Mouse (Mus musculus) forebrain, embryonic 10.5 days (tissue): ENCODE data around the gene Olfr1423. TPM values are rescaled to one million over a fixed set of nuclear protein-coding genes. Genes with fewer than 3 reads are reported as not detected.
A peak's percentile ranks its signal among the peaks of the same experiment; 100 is the strongest.
"Not testable (repeated sequence)": the region's sequence is repeated elsewhere in the genome, so short reads cannot be mapped to it uniquely, and the experiment has no call there.

ENCODE experiments used
- DNase-seq: peaks from one replicate; pipeline ENCODE4 v3.0.0-alpha.2; 2017; ENCODE audit warnings: low spot score; ENCODE audit errors: extremely low spot score
- H3K27ac ChIP-seq: fragments of 300-500 bp; sonication (generic); 2 replicates; pipeline ENCODE4 v1.5.1; 2016; ENCODE audit warnings: mild to moderate bottlenecking
- H3K27me3 ChIP-seq: fragments of 300-500 bp; sonication (generic); 2 replicates; pipeline ENCODE4 v1.6.1; 2016; ENCODE audit warnings: mild to moderate bottlenecking; ENCODE audit not compliant: poor library complexity, severe bottlenecking
- H3K36me3 ChIP-seq: fragments of 300-500 bp; sonication (generic); replicated peaks from 2 replicates; pipeline ENCODE4 v1.6.1; 2016; ENCODE audit warnings: mild to moderate bottlenecking, moderate library complexity
- H3K4me1 ChIP-seq: fragments of 300-500 bp; sonication (generic); 2 replicates; pipeline ENCODE4 v1.6.1; 2016
- H3K4me3 ChIP-seq: fragments of 300-500 bp; sonication (generic); 2 replicates; pipeline ENCODE4 v1.5.1; 2016; ENCODE audit warnings: mild to moderate bottlenecking, moderate library complexity
- H3K9me3 ChIP-seq: fragments of 300-500 bp; sonication (generic); 2 replicates; pipeline ENCODE4 v1.6.1; 2016; ENCODE audit warnings: mild to moderate bottlenecking, moderate library complexity
- WGBS: fragments of 180-500 bp; shearing (Covaris S2); methylation state at CpG from one replicate; pipeline ENCODE4 v1.1.7; 2016; 5-methylcytosine and 5-hydroxymethylcytosine counted together
- polyA plus RNA-seq: library from polyadenylated mRNA; unstranded; fragments of >200 nt; fragmentation: Nextera tagmentation; extraction: Ambion mirVana; gene quantifications from 2 replicates; pipeline ENCODE4 v1.2.1, GENCODE M21; 2016

The Olfr1423 gene
- polyA plus RNA-seq, 1 experiment from 2014 or later: 0.04 TPM

- Histone ChIP-seq H3K4me1 (peaks cover 41% of the 10 kb centered on the region), H3K36me3 (no peaks in the 10 kb centered on the region), H3K27ac (no peak overlapping the region), H3K27me3 (no peaks in the 10 kb centered on the region), H3K4me3 (no peak overlapping the region), H3K9me3 (no peaks in the 10 kb centered on the region)
- WGBS: 95% methylated on average over 2 of the region's 2 CpGs
- DNase-seq: no peak
Observed at GRCm38 (mm10) chr19:12003568-12003967, 37.5 kb downstream of the Olfr1423 start.

- Histone ChIP-seq H3K4me1 (peaks cover 37% of the 10 kb centered on the region), H3K9me3 (no peaks in the 10 kb centered on the region), H3K27ac (peak overlapping the region; percentile 44), H3K4me3 (peak overlapping the region; percentile 40), H3K36me3 (no peaks in the 10 kb centered on the region), H3K27me3 (no peaks in the 10 kb centered on the region)
- DNase-seq: no peak
- 45% methylated on average over 14 of the region's 14 CpGs for WGBS
Observed at GRCm38 (mm10) chr19:12002791-12003190, 38.3 kb downstream of the Olfr1423 start.

- peak overlapping the region; percentile 44; the same call in 1 of the 2 replicates for H3K27ac ChIP-seq
- 4% methylated on average over 11 of the region's 11 CpGs for WGBS
- no peaks in the 10 kb centered on the region for H3K27me3 ChIP-seq
- H3K36me3 ChIP-seq: no peaks in the 10 kb centered on the region
- no peaks in the 10 kb centered on the region for H3K9me3 ChIP-seq
- peaks cover 30% of the 10 kb centered on the region for H3K4me1 ChIP-seq
- DNase-seq: peak; percentile 82
- H3K4me3 ChIP-seq: peak overlapping the region; percentile 40
Observed at GRCm38 (mm10) chr19:12002125-12002524, 39.0 kb downstream of the Olfr1423 start.

GRCm38 (mm10) chr19:12001686-12002085, 39.4 kb downstream of the Olfr1423 start:
- H3K27me3 ChIP-seq: no peaks in the 10 kb centered on the region
- 18% methylated on average over 3 of the region's 3 CpGs for WGBS
- H3K27ac ChIP-seq: no peak overlapping the region
- H3K4me3 ChIP-seq: peak overlapping the region; percentile 40
- no peak for DNase-seq
- peaks cover 26% of the 10 kb centered on the region for H3K4me1 ChIP-seq
- H3K36me3 ChIP-seq: no peaks in the 10 kb centered on the region
- H3K9me3 ChIP-seq: no peaks in the 10 kb centered on the region

- no peak overlapping the region for H3K27ac ChIP-seq
- H3K9me3 ChIP-seq: no peaks in the 10 kb centered on the region
- WGBS: 72% methylated on average over 2 of the region's 2 CpGs
- H3K27me3 ChIP-seq: no peaks in the 10 kb centered on the region
- H3K4me1 ChIP-seq: no peaks in the 10 kb centered on the region
- H3K36me3 ChIP-seq: peaks cover 47% of the 10 kb centered on the region
- no peak for DNase-seq
- H3K4me3 ChIP-seq: no peak overlapping the region
Observed at GRCm38 (mm10) chr19:11995722-11996448, 45.2 kb downstream of the Olfr1423 start.

- WGBS: 93% methylated on average over 6 of the region's 6 CpGs
- no peak overlapping the region for H3K27ac ChIP-seq
- H3K9me3 ChIP-seq: no peaks in the 10 kb centered on the region
- peaks cover 57% of the 10 kb centered on the region for H3K36me3 ChIP-seq
- DNase-seq: no peak
- H3K4me1 ChIP-seq: no peaks in the 10 kb centered on the region
- no peaks in the 10 kb centered on the region for H3K27me3 ChIP-seq
- H3K4me3 ChIP-seq: no peak overlapping the region
Observed at GRCm38 (mm10) chr19:11994703-11995431, 46.2 kb downstream of the Olfr1423 start.

DNA sequence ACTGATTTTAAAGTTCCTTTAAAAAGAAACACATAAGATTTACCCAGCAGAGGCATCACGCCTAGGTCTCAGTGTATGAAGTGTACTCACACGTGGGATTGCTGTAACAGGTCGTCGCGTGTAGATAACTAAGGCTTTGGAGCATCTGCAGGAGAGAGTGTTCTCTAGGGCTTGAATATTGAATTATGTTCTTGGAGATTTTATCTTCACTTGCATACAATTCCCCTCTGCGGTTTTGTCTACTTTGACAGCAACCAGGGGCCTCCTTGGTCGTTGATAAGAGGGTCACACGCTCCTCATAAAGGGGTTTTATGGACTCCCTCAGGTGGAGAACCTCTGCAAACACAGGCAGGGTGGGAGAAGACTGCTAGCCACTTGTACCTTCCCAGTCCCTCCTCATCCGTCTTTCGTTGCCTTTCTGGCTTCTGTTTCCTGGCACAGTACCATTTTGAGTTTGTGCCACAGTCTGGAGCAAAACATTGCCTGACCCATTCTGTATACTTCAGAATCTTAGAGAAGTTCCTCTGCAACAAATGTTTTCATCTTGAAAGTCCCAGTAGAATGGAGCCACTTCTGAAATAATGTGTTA, 48.6 kb downstream of the Olfr1423 start:
- Histone ChIP-seq H3K27ac (no peak overlapping the region), H3K4me1 (no peaks in the 10 kb centered on the region), H3K36me3 (peaks cover 80% of the 10 kb centered on the region), H3K4me3 (no peak overlapping the region), H3K27me3 (no peaks in the 10 kb centered on the region), H3K9me3 (no peaks in the 10 kb centered on the region)
- 97% methylated on average over 10 of the region's 10 CpGs for WGBS
- no peak for DNase-seq

DNA sequence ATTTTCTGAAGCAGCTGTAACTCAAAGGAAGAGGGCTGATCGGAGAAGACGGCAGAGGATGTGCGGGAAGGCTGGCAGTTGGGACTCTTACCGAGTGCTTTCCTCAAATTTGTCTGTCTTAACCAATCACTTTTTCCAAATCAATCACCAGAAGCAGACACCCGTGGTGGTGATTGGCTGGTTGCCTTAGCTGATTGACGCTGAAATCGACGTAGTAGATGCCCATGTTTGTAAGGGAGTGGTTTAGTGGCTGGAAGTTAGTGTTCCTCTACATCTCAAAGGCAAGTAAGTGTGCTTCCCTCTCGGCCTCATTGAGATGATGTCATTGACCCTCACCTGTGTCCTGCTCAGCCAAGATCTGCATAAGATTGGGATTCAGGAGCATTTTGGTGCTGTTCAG, 49.1 kb downstream of the Olfr1423 start:
- peaks cover 85% of the 10 kb centered on the region for H3K36me3 ChIP-seq

GRCm38 (mm10) chr19:11989334-11989733, 51.8 kb downstream of the Olfr1423 start:
- Histone ChIP-seq H3K4me3 (no peak overlapping the region), H3K9me3 (no peaks in the 10 kb centered on the region), H3K36me3 (peaks cover 94% of the 10 kb centered on the region), H3K27me3 (no peaks in the 10 kb centered on the region), H3K4me1 (no peaks in the 10 kb centered on the region), H3K27ac (no peak overlapping the region)
- 94% methylated on average over 7 of the region's 7 CpGs for WGBS
- no peak for DNase-seq

More for the DNA sequence above, 49.1 kb downstream of the Olfr1423 start:
- WGBS: 94% methylated on average over 9 of the region's 9 CpGs
- Histone ChIP-seq H3K9me3 (no peaks in the 10 kb centered on the region), H3K27me3 (no peaks in the 10 kb centered on the region), H3K27ac (no peak overlapping the region), H3K4me1 (no peaks in the 10 kb centered on the region), H3K4me3 (no peak overlapping the region)
- no peak for DNase-seq

DNA sequence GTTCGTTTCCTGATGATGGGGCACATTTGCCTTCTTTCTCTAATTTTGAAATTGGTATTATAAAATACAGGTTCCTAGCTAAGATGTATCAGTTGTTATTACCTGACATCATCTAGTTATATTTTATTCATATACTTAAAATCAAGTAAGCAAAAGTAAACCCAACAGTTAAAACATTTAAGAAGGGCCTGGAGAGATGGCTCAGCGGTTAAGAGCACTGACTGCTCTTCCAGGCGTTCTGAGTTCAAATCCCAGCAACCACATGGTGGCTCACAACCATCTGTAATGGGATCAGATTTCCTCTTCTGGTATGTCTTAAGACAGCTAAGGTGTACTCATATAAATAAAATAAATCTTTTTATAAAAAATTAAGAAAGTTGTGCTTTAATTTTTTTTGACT, 53.3 kb downstream of the Olfr1423 start:
- Histone ChIP-seq H3K27me3 (no peaks in the 10 kb centered on the region), H3K4me3 (no peak overlapping the region), H3K27ac (no peak overlapping the region), H3K9me3 (no peaks in the 10 kb centered on the region), H3K36me3 (peaks cover 96% of the 10 kb centered on the region), H3K4me1 (no peaks in the 10 kb centered on the region)
- WGBS: 91% methylated on average over 3 of the region's 3 CpGs
- DNase-seq: no peak

- peaks cover 97% of the 10 kb centered on the region for H3K36me3 ChIP-seq
- H3K27me3 ChIP-seq, DNase-seq, H3K4me3 ChIP-seq, H3K9me3 ChIP-seq, H3K27ac ChIP-seq, H3K4me1 ChIP-seq: not testable (repeated sequence)
- 84% methylated on average over 5 of the region's 5 CpGs for WGBS
Observed at GRCm38 (mm10) chr19:11984614-11985013, 56.5 kb downstream of the Olfr1423 start.
